Mouse (Mus musculus) cerebellum, adult 9-11 months (tissue): ENCODE results near the gene Manbal.

Experiments
- DNase-seq: peaks from one replicate; pipeline ENCODE4 v3.0.0; 2022

Gene Manbal

GRCm38 (mm10) chr2:157367184-157367893, at the start of gene Manbal:
Gene Manbal, plus strand, starts transcription at chr2:157367594.
- DNase-seq, result peak; percentile 92

GRCm38 (mm10) chr2:157320135-157320534, 47.3 kb upstream of the Manbal start:
- DNase-seq, result no peak

DNA sequence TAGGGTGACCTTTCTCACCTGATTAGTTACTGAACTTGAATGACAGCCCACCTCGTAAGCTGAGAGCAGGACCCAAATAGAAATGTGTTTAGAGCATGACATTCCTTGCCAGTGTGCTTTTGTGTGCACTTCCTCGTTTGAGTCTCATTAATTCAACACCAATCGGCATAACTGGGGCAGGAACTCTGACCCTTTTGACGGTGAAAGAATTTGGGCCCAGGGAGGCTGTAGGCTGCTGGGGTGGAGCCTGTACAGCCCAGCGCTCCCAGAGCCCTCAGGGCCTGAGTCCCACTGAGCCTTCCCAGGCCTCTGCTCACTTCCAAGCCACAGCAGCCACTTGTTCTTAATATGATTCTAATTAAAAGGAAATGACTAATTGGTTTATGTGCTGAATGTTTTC, 46.5 kb upstream of the Manbal start:
- no peak for DNase-seq

DNA sequence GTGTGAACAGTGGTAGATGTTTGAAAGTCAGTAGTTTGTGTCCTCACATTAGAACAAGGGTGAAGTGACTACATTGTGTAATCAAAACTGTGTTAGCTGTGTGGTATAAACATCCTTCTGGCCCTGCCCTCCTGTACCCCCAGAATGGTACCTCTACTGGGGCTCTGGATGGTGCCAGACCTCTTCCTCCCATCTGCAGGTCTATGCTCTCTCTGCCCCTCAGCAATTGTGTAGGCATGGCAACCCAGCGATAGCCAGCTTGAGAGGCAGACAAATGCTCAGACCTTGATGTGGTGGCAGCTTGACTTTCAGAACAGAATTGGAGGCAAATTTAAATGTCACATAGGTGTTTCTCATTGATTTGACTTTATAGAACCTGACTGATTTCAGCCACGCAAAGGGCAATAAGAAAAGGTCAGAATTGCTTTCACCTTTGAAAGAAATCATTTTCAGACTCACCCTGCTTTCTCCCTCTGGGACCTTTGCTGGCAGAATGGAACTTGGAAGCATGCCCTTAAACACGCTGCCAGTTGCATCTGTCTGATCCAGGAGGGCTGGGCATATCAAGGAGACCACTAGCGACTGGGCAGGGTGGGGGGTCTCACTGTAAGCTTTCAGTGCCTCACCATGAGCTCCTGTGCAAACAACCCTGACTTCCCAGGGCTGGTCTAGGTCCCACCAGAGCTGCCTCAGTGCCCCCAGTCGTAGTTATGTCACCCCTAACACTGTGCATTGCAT, 45.2 kb upstream of the Manbal start:
- DNase-seq, result no peak

DNA sequence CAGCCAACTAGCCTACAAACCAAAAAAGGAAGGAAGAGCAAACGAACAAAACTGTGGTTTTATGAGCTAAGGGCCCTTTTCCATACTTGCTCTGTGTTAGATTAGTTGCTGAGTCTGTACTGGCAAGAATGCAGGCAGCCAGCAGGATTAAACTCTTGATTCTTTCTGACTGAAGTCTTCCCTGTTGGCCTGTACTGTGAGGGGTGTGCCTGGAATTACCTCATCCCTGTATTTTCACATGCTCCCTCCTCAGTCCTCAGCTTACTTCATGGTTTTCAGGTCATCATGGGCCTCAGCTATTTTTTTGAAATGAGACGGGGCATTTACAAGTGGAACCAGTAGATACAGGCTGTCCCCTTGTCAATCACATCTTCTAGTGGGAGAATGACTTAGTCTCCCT, 42.2 kb upstream of the Manbal start:
- no peak for DNase-seq

DNA sequence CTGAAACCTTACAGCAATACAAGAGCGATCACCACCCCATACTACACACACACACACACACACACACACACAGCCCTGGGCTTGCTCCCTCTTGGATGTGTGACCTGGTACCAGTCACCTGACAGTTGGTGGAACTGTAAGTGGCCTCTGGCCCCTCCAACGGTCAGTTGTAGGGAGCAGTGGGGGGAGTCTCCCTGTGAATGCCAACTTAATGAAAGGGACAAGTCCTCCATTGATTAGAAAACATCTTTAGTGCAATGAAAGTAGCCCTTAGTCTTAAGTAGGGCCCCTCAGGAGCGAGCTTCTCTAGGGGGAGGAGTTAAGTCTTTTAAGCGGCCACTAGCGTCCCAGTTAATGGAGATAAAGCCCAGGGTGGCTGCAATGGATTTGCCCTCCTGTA, 39.3 kb upstream of the Manbal start:
- no peak for DNase-seq

DNA sequence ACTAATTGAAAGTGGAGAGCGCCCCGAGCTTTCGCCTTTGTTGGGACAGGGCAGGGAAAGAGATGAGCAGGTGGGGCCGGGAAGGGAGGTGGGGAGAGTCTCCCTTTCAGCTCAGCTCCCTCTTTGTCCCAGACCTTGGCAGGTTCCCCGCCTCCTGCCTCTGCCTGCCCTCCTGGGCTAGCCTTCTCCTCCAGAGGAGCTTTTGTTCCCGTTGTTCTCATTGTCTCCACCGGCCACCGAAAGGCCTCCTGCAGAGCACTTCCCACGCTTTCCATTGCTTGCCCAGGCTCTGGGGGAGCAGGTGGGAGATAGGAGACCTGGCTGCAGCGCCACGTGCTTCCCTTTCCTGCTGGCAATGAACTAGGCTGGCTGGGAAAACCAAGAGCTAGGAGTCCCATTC, 38.8 kb upstream of the Manbal start:
- no peak for DNase-seq

DNA sequence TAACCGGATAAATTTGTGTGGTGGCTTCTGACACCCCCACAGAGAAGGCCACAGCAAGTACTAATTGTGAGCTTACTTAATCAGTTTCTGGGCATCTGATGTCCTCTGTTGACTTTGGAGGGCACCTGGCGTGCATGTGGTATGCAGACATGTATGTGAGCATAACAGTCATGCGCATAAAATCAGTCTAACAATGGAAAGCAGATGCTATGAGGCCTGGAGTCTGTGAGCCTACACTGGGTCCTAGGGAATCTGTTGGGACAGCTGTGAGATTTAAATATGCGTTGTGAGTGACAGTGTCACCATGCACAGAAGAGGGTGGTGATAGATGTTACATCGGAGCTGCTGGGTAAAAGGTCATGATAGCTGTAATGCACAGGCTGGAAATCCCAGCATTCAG, 35.3 kb upstream of the Manbal start:
- DNase-seq, result no peak

DNA sequence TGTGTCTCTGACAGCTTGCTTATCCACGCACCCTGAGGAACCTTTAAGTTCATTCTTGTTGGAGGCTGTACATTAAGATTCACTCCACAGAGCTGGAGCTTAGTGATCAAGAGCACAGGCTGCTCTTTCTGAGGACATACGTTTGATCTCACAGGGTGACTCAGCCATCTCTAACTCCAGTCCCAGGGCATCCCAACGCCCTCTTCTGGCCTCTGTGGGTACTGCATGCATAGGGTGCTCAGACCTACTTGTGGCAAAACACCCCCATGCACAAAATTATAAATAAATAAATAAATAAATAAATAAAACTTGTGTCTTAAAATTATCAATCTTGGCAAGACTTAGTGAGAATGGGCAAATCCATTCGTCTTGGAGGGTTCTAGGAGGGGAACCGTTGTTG, 28.7 kb upstream of the Manbal start:
- peak; percentile 43 for DNase-seq

DNA sequence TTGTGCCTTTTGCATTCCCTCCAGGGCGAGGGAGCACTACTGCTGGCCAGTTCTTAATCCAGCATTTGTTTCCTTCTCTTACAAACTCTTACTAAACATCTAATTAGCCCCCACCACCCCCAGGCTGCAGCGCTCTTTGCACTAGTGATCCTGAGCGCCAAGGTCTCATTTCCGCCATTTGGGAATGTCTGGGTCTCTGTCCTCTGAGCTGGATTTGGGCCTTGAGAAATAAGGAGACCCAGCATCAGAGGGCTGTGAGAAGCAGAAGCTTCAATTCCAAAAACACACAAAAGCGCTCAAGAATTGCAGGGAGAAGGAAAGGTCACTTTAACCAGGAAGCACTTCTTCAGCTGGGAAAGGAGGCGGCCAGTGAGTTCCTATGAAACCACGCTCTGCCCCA, 27.9 kb upstream of the Manbal start:
- no peak for DNase-seq

DNA sequence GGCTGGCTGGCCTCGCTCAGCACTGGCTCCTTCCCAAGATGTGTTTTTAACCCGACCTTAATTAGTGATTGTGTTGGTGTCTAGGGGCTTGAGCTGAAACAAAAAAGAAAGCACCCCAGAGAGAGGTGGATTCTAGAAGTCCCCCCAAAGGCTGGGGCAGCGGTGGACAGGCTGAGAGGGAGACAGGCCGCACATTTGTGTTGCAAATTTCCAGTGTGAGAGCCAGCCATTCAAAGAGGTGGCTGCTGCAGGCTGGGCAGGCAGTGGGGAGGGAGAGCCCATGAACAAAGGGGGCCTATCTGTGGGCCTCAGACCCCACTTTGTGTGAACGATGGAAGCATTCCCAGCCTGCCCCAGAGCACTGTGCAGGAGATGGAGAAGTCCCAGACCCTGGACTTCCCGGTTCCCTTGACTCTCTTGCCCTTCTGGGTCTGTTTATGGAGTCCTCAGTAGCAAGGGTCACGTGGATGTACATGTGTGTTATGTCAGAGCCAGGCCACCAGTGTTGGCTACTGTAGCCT, 27.1 kb upstream of the Manbal start:
- DNase-seq, result peak; percentile 50

DNA sequence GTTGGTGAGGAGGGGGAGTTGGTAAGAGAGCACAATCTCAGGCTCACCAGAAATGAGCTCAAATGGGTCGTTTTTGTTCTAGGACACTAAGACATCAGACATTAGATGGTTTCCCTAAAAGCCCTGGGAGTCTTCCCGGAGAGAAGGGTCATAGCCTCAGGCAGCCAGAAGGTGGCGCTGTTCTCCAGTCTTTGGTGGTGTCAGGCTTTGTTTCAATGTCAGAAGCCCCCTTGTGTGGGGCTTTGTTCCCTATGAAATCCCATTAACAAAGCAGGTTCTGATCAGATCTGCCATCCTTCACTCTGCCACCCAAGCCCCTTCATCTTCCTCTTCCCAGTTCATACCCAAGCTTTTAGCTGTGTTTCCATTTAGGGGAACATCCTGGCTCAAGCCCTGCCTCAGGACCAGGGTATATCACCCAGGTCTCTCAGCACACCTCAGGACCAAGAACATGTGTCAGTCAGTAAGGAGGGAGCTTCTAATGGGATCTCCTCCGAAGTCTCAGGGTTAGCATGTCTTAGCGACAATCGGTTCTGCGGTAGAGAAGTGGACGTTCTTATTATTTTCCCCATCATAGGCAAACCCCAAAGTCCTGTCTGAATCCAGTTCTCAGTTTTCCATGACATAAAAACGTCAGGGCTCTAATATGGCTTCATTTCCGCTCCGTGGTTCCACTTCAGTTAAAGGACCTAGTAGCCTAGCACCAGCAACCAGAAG, 25.7 kb upstream of the Manbal start:
- DNase-seq, result peak; percentile 40

DNA sequence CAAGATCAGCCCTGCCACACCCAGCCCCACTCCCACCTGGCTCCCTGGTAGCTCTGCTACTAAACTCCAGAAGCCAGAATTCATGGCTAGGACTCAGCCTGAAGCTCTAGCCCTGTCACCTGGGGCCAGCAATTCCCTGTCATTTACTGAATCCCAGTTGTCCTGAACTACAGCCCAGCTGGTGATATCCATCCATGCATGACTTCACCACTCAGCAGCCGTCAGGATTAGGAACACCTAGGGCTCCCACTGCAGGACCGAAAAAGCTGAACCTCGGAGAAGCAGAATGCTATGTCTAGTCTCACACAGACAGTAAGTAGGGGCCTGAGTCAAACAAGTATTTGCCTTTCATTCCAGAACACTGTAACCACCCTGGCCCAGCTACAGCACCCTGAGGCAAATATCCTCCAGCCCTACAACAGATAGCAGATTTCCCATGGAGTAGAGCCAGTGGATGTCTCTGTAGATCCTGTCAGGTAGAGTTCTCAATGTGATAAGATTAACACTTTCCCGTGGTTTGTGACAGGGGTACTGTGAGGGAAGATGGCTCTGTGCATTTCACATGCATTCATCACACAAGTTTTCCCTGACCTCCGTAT, 25.0 kb upstream of the Manbal start:
- no peak for DNase-seq

GRCm38 (mm10) chr2:157343337-157343736, 24.1 kb upstream of the Manbal start:
- no peak for DNase-seq

DNA sequence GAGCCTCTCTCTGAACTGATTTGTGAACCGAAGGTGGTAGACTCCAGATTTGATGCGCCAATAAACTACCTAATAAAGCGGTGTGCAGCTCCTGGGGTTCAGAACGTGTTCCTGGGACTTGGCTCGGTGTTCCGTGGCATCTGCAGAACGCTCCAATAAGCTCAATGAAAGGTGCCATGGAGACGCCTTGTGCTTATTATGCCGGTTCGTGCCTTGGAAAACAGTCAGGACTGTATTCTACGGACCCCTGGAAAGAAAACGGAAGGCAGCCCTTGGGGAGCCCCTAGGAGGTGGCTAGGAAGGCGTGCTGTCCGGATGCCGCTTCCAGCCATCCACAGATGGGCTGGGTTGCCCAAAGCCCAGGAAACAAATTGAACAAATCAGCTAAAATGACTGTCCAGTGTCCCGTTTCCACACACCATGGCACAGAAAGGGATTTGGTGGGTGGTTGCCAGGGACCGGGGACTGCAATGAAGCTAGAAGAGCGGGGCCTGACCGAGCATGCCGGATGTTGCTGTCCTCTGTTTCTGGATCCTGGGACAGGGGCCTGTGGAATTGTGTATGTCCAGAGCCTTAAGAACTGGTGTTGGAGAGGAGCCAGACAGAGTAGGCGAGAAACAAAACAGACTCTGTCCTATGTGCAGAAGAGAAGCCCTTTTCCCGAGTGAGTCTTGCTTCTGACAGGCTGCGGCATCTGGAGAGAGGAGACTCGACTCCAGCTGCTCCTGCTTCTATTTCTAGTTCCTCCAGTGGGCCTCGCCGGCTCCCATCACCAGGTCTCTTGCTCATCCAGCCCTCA, 19.8 kb upstream of the Manbal start, which contains the start of gene Ghrh:
Gene Ghrh, minus strand, starts transcription at position 146 of the 799 bp plus-strand sequence.
- DNase-seq, result peak; percentile 31

GRCm38 (mm10) chr2:157349121-157349778, 18.1 kb upstream of the Manbal start:
- DNase-seq, result peak; percentile 38

DNA sequence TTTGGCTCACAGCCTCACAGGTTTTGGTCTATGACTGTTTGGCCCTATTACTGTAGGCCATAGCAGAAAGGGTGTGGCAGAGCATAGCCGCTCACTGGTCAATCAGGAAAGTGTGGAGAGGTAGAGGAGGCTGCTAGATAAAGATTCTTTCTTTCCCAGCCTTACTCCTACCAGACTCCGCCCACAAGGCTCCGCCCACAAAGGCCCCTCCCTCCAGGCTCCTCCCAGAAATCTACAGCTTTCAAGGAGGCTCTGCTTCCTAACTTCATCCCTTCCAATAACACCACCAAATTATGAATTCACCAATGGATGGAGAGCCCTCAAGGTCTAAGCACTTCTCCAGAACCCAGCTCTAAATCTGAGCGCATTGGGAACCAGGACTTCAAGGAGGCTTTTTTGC, 14.2 kb upstream of the Manbal start:
- no peak for DNase-seq

GRCm38 (mm10) chr2:157354106-157354505, 13.3 kb upstream of the Manbal start:
- no peak for DNase-seq

GRCm38 (mm10) chr2:157360028-157360427, 7.4 kb upstream of the Manbal start:
- DNase-seq, result no peak

DNA sequence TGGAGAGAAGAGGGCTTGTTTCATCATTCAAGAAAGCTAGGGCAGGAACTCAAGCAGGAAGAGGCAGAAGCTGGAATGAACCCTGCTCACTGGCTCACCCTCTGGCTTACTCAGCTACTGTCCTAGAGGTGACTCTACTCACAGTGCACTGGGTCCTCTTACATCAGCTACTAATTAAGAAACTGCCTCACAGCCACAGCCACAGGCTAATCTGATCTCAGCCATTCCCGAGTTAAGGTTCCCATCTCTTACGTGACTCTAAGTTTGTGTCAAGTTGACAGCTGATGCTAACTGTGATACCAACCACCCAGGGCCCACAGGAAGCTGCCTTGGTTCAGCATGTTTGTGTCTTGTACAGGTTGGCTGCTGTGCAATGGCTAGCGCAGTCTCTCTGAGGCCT, 4.4 kb upstream of the Manbal start:
- no peak for DNase-seq

DNA sequence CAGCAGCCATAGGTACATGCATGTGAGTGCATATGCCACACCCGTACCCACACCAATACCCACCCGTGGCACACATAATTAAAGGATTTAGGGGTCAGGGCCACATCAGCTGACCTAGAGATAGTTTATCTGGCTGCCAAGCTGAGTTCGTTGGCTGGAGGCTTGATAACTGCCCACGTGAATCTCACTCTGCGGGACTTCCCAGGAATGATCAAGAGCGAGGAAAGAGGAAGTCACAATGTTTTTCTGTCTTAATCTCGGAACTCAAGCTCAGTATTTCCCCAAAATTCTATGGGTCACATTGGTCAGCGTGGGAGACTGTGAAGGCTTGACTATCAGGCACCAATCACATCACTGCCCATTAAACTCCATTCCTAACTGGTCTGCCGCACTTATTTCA, 632 bp upstream of the Manbal start:
- no peak for DNase-seq

- DNase-seq, result no peak
These were observed 597 bp downstream of the Manbal start for GRCm38 (mm10) chr2:157367991-157368390.
